Mouse (Mus musculus) kidney, postnatal 4 days (tissue): ENCODE measurements at regions not wholly inside any gene's neighbourhood (a gene's known extent, or its start where the extent isn't known, plus 50 kb on each side); places are given as distances from the start of the nearest gene placed in this dataset.
"Not testable (repeated sequence)": the region's sequence is repeated elsewhere in the genome, so short reads cannot be mapped to it uniquely, and the experiment has no call there.

ENCODE experiments used
- DNase-seq, 2 experiments: peaks; one replicate each; pipeline ENCODE4 v3.0.0; 2021; ENCODE audit warnings: mixed read lengths in 2 of 2

DNA sequence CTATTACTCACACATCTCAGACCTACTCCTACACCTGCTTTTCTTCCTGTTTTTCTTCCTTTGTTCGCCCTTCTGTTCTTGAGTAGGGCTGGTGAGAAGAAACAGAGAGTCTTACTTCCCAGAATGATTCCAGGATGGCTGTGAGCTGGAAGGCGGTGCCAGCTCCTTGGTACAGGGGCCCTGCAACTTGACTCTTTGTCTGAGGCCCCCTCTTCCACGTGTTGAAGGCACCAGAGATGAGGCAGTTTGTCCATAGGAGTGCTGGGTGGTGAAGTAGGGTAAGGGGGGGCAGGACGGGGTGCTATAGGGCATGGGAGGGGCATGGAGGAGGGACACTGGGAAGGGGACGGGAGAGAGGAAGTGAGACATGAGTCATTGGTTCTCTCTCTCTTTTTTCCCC lies 60.8 kb downstream of the Dmrta2 start:
- no peak for DNase-seq

DNA sequence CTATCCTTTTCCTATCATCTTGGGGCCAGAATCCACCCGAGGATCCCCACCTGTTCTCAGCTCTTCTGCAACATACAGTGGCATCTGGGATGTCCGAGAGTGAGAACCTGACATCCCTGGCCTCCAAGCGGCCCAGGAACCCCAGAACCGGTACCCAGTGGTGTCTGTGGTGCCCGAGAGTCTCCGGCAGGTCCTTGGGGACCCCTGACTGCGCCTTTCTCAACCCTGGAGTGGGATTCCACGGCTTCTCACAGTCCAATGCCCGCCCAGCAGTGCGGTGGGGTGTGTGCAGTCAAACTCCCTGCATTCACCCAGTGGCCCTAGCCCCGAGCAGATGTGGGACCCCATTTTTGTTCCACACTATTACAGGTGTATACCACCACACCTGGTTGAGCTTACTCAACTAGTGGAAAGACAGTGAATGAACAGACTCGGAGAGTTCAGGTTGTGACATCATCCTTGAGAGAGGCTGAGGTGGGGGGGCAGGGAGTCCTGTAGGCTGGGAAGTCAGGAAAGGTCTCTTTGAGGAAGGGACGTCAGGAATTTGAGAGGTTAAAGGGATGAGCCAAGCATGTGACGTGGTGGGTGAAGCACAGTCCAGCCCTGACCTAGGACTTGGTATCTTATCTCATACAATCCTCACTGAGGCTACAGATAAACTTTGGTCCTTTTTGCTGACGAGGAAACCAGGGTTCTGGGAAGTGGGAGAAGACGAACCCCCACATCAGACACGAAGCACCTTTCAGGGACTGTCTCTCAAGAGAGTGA lies 67.2 kb downstream of the Dmrta2 start:
- no peak for DNase-seq

DNA sequence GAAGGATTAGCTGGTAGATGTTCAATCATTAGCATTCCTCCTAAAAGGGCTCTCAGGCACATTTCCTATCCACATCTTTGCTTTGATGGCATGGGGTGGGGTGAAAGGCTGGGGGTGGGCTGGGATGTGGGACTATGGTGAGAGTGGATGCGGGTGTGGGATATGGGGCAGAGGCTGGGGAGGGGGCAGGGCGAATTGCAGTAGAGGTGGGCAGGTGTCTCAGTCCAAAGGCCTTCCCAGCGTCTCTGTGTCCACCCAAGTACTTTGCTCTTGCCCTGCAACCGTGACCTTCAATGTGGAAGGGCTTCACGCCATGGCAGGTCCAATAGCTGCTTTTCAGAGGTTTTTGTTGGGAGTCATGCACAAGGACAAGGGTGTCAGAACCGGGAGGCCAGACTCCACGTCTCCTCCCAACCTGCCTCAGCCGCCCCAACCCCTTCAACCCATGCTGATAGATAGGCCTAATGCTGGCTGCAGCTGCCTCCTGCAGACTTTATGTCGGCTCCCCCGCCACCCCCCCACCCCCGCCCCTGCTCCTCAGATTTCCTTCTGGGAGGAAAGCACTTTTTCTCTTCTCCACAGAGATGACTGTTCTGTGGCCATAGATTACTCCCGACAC lies 67.9 kb downstream of the Dmrta2 start:
- DNase-seq = no peak

DNA sequence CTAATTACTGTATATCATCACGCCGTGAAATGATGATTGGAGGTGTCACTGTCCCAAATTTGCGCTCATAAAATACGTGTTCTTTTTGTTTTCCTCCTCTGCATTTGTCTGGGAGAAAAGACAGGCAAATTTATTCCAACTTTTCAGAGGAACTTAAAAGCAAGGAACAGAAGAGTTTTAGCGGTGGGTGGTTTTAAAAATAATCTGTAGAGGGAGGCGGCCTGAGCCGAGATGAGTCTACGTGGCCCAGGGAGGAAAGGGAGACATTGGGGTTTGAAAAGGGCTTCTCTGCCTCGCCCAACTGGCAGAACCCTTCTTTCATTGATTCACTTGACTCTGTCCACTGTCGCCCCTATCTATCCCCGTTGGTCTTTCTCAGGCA lies 68.4 kb downstream of the Dmrta2 start:
- DNase-seq = no peak

DNA sequence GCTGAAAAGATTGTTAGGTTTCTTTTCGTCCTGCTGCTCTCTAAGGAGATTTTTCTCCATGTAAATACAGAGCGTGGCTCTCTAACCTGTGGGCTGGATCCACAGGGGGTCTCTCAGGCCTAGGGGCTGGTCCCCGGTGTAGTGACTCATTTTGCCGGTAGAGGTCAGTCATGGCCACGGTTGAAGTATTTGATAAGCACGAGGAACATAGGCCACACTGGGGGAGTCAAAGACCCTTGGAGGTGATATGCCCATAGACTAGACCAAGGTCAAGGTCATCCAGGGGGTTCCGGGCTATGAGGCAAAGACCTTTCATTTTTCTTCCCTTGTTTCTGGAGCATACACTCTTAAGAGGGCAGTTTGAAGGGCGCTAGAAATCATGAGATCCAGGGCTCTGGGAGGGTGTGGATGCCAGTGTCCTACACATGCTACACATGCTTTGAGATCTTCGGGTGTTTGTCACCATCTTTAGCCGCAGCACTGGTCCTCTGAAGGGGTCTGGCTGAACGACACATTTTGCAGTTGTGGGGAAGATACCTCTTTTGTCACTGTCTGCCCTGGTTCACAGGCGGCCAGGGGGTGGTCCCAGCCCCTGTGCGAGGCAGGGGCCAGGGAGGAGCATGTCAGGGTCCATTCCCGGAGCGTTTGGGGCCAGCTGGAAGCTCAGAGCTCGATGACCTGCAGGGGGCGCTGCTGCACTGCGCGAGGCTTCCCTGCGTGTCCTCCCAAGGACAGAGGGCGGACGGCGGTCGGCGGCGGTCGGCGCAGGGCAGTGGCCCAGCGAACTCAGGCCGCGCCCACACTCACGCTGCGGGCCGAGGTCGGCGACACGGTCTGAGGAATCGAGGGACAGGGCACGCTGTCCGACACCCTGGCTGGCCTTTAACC lies 72.8 kb downstream of the Dmrta2 start:
- DNase-seq = peak; percentile 94 to 96

DNA sequence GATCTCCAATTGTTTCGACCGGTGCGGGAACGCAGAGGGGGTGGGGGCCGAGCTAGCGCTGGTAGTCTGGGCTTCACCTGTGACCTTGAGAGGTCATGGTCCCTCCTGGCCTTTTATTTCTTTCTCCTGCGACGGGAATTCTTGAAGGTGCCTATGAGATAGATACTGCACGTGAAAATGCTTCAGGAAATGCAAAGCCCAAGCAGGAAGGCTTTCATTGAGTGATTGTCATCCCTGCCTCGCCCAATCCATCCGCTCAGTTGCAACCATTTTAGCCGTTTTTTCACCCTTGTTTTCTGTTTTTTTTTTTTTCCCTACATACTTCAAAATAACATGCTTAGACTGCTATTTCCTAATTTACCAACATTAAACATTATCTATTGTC lies 73.4 kb downstream of the Dmrta2 start:
- no peak for DNase-seq

DNA sequence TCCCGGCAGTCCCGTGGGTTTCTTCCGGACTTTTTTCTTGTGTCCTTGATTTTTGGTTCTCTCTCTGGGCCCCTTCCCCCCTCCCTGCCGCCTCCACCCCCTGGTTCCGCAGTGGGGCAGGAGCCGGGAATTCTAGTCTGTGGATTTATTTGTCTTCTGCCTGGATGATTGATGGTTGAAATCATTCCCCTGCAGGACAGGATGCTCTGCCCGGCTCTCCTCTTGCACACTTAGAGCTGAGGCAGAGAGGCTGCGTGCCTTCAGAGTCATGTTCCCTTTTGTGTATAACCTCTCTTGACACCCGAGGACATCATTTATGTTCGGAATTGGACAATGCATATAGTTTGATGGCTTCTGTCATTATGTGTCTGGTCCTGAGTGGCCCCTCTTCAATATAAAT lies 74.0 kb downstream of the Dmrta2 start:
- DNase-seq = peak; percentile 3 to 7

DNA sequence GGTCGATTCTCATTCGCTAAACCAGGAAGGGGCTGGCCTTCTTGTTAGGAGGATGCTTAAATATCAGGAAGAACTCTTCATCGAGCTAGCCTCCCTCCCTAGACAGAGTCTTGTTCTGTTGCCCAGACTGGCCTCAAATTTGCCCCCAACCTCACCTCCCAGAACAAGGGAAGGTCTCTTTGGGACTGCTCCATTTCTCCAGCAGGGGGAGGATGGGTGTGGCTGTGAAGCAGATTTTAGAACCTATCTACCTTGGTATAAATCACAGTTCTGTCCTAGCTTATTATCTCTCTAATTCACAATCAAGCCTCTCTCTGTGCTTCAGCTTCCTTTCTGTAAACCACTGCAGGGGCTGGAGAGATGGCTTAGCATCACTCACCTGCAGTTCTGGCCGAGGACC lies 75.1 kb downstream of the Dmrta2 start:
- peak in 1 of 2 experiments; percentile 5 for DNase-seq

DNA sequence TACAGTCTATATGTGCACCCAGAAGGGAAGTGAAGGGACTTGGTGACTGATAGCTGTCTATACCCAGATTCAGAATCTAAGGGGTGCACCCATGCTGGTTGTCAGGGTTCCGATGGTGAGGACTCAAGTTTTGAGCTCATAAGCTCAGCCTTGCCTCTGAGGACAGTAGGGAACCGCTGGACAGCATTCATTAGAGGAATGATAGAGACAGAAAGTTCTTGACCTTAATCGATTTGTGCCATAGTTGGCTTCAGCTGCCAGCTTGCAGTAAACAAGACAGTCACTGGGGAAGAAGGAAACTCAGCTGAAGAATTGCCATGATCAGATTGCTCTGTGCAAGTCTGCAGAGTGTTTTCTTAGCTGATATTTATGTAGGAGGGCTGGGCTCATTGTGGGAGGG lies 96.0 kb downstream of the Dmrta2 start:
- DNase-seq = no peak

DNA sequence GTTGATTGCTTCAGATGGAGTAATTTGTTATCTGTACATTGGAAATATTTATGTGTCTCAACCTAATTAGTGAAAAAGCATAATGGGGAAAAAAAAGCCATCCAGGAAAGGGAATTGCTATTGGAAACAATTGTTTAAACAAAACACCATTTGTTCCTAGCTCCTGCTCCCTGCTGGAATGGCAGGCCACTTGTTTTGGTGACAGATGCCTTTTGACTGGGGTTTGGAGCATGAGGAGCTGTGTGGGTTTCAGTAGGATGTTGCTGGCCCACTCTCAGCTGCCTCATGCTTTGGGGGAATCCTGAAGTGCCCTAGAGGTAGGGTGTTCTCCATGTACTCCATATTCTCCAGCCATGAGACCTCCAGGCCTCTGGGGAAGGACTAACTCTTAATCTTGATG lies 105.5 kb downstream of the Dmrta2 start:
- no peak for DNase-seq

DNA sequence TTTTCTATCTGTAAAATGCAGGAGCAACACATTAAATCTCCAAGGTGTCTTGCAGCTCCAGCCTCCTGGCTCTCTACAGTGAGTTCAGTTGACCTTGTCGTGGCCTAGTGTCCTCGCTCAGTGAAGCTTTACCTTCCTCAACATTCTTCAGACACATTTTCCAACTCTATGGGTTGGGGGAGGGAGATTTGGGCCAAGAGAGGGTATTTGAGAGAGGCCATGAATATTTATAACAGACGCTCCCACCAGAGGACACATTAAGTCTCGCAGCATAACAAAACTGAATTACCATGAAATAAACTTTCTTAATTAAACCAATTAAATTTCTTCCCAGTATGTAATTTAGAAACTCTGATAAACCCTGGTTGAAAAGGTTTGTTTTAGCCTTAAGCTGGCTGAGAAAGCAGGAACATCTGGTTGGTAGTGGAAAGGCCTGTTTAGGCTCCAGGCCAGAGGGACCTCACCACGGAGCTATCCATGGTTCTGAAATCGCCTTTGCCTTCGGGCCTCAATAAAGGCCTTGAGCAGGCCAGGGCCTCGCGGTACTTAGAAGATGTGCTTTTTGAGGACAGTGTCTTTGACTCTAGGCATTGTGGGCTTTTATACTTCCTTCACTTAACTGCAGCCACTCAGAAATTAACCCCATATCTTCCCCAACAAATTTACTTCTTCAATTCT lies 109.9 kb downstream of the Dmrta2 start:
- peak; percentile 83 to 87 for DNase-seq

DNA sequence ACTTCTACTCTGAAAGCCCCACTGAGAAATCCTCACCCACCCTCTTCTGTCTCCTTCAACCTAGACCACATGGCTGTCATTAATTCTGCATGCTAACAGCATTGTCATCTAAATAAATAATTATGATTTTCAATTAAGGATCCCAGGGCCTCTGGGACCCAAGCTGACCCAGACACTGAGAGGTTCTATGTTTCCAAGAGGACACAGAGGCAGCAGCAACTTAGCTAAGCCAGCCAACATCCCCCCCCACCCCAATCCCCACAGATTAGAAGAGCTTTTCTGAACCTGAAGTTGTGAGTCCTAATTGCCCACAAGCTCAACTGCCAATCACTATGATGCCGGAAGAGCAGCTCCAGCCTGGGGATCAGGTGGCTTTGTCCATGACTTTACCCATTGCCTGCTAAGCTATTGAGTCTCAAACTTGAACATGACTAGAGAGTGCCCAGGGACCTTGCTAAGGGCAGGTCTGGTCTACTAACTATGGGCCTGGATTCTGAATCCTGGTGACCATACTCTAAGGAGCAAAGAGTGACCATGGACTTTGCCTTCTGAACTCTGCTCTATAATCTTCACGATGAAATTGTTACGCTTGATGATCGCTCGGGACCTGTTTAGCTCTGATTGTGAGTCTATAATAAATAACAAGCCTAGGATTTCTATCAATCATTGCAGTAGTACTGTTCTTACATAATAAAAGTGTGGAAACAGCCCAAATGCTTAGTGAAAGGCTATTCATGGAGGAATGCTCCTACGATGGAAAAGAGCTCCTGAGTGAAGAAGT lies 115.4 kb downstream of the Dmrta2 start:
- no peak for DNase-seq

DNA sequence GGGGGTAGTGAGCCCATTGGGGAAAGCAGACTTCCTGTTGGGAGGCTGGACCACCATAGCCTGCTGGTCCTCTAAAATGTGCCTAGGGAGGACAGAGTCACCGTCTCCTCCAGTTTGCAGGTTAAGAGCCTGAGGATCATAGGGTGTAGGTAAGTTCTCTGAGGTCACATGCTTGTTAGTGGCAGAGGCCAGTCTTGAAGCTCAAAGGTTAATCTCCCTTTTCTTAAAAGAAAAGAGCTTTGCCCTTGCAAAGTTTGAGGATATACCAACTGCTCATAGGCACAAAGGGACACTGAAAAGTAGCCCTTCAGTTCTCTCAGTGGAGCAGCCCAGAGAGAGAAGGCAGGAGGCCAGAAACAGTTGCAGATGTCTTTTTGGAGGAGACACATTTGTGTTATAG lies 116.7 kb downstream of the Dmrta2 start:
- no peak for DNase-seq

DNA sequence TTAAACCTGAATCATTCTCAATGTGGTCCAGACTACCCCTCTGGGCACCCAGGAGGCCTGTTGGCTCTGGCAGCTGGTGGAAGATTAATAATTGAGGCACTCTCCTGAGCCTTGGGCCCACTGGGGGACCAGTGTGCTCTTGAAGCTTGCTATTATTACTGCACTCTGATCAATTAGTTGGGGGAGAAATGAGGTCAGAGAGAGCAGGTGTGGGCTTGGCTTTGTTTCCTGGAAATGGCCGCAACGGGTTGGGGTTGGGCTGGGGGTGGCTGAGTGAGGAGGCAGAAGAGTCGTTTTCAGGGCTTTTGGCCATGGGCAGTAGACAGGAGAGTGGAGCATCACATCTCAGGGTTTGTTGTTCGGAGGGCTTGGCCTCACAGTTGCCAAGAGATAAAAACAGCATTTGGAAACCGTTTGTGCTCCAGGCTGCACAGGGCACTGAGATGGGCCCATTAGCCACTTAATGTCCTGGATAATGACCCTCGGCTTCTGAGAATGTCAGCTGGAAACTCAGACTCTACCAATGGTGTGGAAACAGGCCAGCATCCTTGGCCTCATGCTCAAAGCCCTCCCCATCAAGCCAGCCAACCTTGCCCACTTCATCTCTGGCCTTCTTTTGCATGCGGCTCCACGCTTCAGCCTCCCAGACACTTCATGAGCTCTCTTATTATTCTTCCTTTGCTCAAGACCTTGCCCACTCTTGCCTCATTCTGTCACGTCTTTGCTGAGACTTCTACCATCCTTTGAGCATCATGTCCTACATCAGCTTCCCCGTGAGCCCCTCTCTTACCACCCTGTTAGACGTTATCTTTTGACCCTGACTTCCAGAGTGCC lies 118.1 kb downstream of the Dmrta2 start:
- DNase-seq = no peak

DNA sequence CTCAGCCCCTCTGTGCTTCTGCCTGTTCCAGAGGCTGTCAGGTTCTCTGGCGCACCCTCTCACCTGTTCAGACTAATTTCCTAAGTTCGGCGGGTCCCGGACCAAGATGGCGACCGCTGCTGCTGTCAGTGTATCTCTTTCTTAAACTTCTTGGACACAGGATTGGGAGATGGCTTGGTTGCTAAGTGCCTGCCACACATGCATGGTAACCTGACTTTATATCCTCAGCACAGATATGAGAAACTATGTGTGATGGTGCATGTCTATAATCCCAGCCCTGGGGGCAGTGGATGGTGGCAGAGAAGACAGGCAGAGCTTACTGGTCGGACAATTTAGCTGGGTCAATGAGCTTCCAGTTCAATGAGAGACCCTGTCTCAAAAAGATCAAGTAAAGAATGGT lies 126.3 kb downstream of the Dmrta2 start:
- DNase-seq = not testable (repeated sequence)

DNA sequence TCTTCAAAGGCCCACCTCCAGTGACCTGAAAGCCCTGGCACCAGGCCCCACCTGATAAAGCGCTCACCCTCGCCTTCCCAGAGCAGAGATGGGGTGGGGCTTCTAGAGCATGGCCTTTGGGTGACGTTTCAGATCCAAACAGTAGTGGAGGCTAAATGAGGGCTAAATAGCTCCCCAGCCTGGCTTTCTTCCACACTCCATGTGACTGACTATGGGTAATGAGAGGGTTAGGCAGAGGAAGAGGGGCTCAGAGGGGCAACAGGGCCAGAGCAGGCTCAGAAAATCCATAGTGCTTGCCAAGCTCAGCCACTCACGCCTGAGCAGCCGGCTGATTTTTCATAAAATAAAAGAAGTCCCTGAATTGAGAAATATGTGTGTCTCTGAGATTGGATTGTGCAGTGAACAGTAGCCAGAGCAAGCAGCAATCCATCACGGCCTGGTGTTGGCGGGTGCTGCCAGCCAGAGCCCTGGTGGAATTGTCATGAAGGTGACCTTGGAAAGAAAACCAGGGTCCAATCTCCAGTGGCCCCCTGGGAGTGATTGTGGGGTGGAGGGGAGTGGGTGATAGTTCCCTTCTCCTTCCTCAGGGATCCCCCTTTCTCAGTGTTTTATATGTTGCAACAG lies 128.9 kb downstream of the Dmrta2 start:
- DNase-seq = no peak

DNA sequence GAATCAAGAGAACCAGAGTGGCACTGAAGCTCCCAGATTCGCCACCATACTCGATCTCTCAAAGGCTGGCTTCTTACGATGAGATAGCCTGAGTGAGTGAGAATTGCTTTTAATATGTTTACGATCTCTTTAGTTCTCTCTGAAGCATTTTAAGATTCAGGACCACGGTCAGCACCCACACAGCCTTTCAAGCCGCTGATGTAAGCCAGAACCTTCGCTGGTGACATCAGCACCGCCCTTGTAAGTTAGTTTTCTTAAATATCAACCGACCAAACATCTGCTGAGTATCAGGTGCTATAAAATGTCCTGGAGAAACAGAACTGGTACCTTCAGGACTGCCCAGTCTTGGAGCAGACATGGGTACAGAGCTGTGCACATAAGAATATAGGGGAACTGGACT lies 141.6 kb downstream of the Dmrta2 start:
- DNase-seq = peak; percentile 60 to 66

DNA sequence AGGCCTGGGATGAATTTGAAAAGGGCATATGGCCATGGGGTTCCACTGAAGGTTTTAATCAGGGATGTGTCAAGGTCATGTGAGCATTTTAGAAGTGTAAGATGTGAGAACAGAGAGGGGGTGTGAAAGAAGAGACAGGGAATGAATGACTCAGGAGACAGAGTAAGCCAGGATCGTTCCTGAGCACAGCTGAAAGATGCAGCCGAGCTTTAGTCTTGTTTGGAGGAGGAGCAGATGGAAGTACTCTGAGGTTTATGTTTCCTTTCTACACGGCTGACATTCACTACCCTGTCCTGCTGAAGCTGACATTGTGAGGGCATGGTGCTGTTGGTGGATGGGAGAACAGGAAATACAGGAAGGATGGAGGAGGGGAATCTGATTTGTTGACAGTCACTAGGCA lies 142.0 kb downstream of the Dmrta2 start:
- no peak for DNase-seq

DNA sequence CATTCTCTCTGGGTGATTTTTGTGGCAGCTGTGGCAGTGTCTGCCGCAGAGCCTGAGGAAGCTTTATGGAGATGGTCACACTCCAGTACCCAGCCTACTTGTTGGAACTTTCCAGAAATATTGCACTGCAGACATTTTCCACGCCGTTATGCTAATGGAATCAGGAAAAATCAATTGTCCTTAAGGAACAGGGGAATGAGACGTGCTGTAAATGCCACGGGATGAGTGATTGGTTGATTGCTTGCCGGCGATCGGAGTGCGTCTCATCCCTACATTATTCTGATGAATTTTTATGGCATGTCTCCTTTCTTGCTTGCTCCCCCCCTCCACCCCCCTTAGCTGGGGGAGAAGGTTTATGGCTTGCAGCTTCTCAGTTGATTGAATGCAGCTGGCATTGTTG lies 142.9 kb downstream of the Dmrta2 start:
- DNase-seq = peak in 1 of 2 experiments; percentile 5

DNA sequence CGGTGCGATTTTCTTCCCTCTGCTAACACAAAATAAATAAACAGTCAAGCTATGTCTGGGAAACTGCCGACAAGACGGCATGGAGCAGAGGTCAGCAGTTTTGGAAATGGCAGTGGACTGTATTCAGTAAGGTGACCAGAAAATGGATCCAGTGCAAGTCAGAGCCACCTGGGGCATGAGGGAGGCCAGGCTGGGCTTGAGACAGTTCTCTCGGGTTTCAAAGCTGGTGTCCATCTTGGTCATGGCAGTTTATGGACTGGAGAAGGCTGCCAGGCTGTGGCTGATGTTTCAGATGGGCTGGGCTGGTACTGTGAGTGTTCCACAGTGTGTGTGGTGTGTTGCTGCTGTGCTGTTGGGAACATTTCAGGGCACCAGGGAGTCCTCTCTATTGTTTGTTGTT lies 143.6 kb downstream of the Dmrta2 start:
- DNase-seq = no peak
